Mouse (Mus musculus) liver, embryonic 14.5 days (tissue): ENCODE data around the gene Medag. TPM values are rescaled to one million over a fixed set of nuclear protein-coding genes. Genes with fewer than 3 reads are reported as not detected.

Experiments used
- ATAC-seq: fragments of 200-750 bp; cut with Nextera tagmentation; 2 replicates; pipeline ENCODE4 v1.8.0; 2017; ENCODE audit warnings: moderate number of reproducible peaks, mild to moderate bottlenecking, moderate library complexity; ENCODE audit not compliant: insufficient read depth
- DNase-seq, 3 experiments: peaks; one replicate each; pipeline ENCODE4 v3.0.0-alpha.2; 2012 to 2013; ENCODE audit warnings: low read depth in 3 of 3, low spot score in 3 of 3
- H3K27ac ChIP-seq: fragments of 300-500 bp; sonication (generic); 2 replicates; pipeline ENCODE4 v1.5.1; 2014; ENCODE audit warnings: moderate library complexity, mild to moderate bottlenecking, control low read depth, inconsistent platforms
- H3K27me3 ChIP-seq: fragments of 300-500 bp; sonication (generic); 2 replicates; pipeline ENCODE4 v1.6.1; 2014; ENCODE audit warnings: mild to moderate bottlenecking, low read length, moderate library complexity; ENCODE audit not compliant: control insufficient read depth, insufficient read depth
- H3K36me3 ChIP-seq: fragments of 300-500 bp; sonication (generic); replicated peaks from 2 replicates; pipeline ENCODE4 v1.6.1; 2014; ENCODE audit warnings: low read depth; ENCODE audit not compliant: control insufficient read depth, insufficient read depth
- H3K4me1 ChIP-seq, 2 experiments: fragments of 200-500 bp in 1 of 2; fragments of 300-500 bp in 1 of 2; sonication (generic) in 1 of 2; replicated peaks; 2 replicates each; pipeline ENCODE4 v1.6.1; 2012 to 2014; ENCODE audit warnings: antibody characterized with exemption in 1 of 2, inconsistent platforms in 1 of 2, low read length in 1 of 2; ENCODE audit not compliant: control insufficient read depth in 2 of 2, insufficient read depth in 2 of 2
- H3K4me2 ChIP-seq: fragments of 300-500 bp; sonication (generic); 2 replicates; pipeline ENCODE4 v1.6.1; 2014; ENCODE audit warnings: low read depth, mild to moderate bottlenecking, control low read depth, moderate library complexity
- H3K4me3 ChIP-seq, 2 experiments: fragments of 200-500 bp in 1 of 2; fragments of 300-500 bp in 1 of 2; sonication (generic) in 1 of 2; 2 replicates each; pipeline ENCODE4 v1.5.1; 2012 to 2014; ENCODE audit warnings: low read depth in 2 of 2, low read length in 2 of 2, mild to moderate bottlenecking in 2 of 2, control low read depth in 1 of 2, inconsistent platforms in 1 of 2, moderate library complexity in 1 of 2; ENCODE audit not compliant: insufficient read depth in 1 of 2
- H3K9ac ChIP-seq: fragments of 300-500 bp; sonication (generic); replicated peaks from 2 replicates; pipeline ENCODE4 v1.6.1; 2014; ENCODE audit warnings: mild to moderate bottlenecking, control low read depth, moderate library complexity
- H3K9me3 ChIP-seq: fragments of 300-500 bp; sonication (generic); 2 replicates; pipeline ENCODE4 v1.6.1; 2016; ENCODE audit warnings: low read length, mixed read lengths; ENCODE audit not compliant: control insufficient read depth
- CTCF ChIP-seq: IDR thresholded peaks from 2 replicates; pipeline ENCODE4 v1.5.1; 2016; ENCODE audit warnings: antibody characterized with exemption, low read depth, control low read depth
- EP300 ChIP-seq: IDR thresholded peaks from 2 replicates; pipeline ENCODE4 v1.6.1; 2016; ENCODE audit warnings: antibody characterized with exemption, low read depth
- WGBS: fragments of 180-500 bp; shearing (Covaris S2); extraction: QIAGEN DNeasy Blood & Tissue Kit; methylation state at CpG from one replicate; pipeline ENCODE4 v1.1.7; 2014; ENCODE audit not compliant: insufficient replicate concordance; 5-methylcytosine and 5-hydroxymethylcytosine counted together
- polyA plus RNA-seq, 2 experiments: library from polyadenylated mRNA; depleted of rRNA in 1 of 2; stranded (reverse) in 1 of 2; unstranded in 1 of 2; fragments of >200 nt; fragmentation: Nextera tagmentation in 1 of 2; extraction: Ambion mirVana in 1 of 2; gene quantifications; 2 replicates each; pipeline versions ENCODE4 v1.2.1 to v1.2.3; 2012 to 2014

The Medag gene
- polyA plus RNA-seq, 2 experiments, result 0.18 to 0.27 TPM

- Histone ChIP-seq H3K27ac (no peak overlapping the region), H3K9ac (no peak overlapping the region), H3K9me3 (no peaks in the 10 kb centered on the region), H3K27me3 (no peaks in the 10 kb centered on the region), H3K4me1 (no peaks in the 10 kb centered on the region), H3K36me3 (no peaks in the 10 kb centered on the region), H3K4me2 (no peak overlapping the region), H3K4me3 (no peak overlapping the region)
- ATAC-seq (no peak), DNase-seq (no peak)
- 68% methylated on average over 5 of the region's 5 CpGs for WGBS
- TF ChIP-seq CTCF (no peak), EP300 (no peak)
These were observed 6.8 kb upstream of the Medag start for GRCm38 (mm10) chr5:149404710-149405109.

DNA sequence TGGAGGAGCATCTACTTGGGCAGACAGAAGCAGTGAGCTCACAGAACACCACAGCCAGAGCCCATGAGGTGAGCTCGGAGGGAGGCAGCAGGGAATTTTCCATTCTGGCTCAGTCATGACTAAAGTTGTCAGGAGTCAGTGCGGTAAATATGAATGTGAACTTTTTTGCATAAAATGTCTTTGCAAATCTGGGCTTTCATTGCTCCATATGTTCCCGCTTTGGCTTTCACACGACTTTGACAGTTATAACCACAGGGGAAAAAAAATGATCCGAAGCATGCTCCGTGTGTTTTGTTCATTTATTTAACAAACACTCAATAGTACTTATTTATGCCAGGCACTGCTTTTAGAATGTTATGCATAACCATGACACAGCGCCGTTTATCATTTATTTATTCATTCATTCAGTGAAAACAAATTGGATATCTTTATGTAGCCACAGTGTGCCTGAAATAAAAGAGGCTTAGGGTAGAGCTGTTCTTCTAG, 4.7 kb upstream of the Medag start:
- ATAC-seq (no peak), DNase-seq (no peak)
- Histone ChIP-seq H3K27ac (no peak overlapping the region), H3K36me3 (no peaks in the 10 kb centered on the region), H3K4me3 (no peak overlapping the region), H3K9ac (no peak overlapping the region), H3K4me2 (no peak overlapping the region), H3K27me3 (peaks cover 5% of the 10 kb centered on the region), H3K4me1 (no peaks in the 10 kb centered on the region), H3K9me3 (no peaks in the 10 kb centered on the region)
- WGBS, result 73% methylated on average over 8 of the region's 8 CpGs
- TF ChIP-seq CTCF (no peak), EP300 (no peak)

- Histone ChIP-seq H3K4me1 (no peaks in the 10 kb centered on the region), H3K4me3 (no peak overlapping the region), H3K27me3 (peaks cover 5% of the 10 kb centered on the region), H3K36me3 (no peaks in the 10 kb centered on the region), H3K9ac (no peak overlapping the region), H3K9me3 (no peaks in the 10 kb centered on the region), H3K4me2 (no peak overlapping the region), H3K27ac (no peak overlapping the region)
- WGBS, result 48% methylated on average over 3 of the region's 3 CpGs
- DNase-seq (no peak), ATAC-seq (no peak)
- TF ChIP-seq EP300 (no peak), CTCF (no peak)
These were observed 2.0 kb upstream of the Medag start for GRCm38 (mm10) chr5:149409502-149409901.

- no peak for ATAC-seq
- Histone ChIP-seq H3K4me1 (peaks cover 0 to 3% of the 10 kb centered on the region in 2 experiments; a peak in 1 of 4 replicates), H3K4me3 (no peak overlapping the region), H3K4me2 (peak overlapping the region; percentile 11; the same call in 1 of the 2 replicates), H3K27ac (no peak overlapping the region), H3K9me3 (no peaks in the 10 kb centered on the region), H3K9ac (no peak overlapping the region), H3K27me3 (peaks cover 5% of the 10 kb centered on the region), H3K36me3 (no peaks in the 10 kb centered on the region)
- no peak for DNase-seq
- TF ChIP-seq EP300 (no peak), CTCF (no peak)
- WGBS, result 26% methylated on average over 11 of the region's 11 CpGs
These were observed 636 bp downstream of the Medag start for GRCm38 (mm10) chr5:149412194-149412575.

DNA sequence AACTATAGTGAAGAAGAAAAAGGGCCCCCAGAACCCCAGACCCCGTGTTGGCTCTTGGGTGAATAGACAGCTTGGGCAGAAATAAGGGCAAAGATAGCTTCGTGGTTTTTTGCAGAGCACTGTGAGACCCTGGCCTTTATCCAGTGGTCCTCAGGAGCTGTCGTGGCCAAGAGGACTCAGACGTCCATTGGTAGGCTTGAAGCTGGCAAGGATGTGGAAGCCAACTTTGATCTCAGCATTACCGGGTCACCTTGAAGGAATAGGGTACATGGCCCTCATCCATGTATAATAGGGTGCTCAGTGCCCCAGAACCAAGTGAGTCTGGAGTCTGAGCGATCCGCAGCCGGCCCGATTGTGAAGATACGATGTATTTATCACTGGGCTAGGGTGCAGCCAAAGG, 1.1 kb downstream of the Medag start:
- Histone ChIP-seq H3K27ac (no peak overlapping the region), H3K4me1 (peaks cover 0 to 3% of the 10 kb centered on the region in 2 experiments; a peak in 1 of 4 replicates), H3K36me3 (no peaks in the 10 kb centered on the region), H3K4me2 (no peak overlapping the region), H3K27me3 (peaks cover 5% of the 10 kb centered on the region), H3K9me3 (no peaks in the 10 kb centered on the region), H3K4me3 (no peak overlapping the region), H3K9ac (no peak overlapping the region)
- no peak for DNase-seq
- WGBS, result 64% methylated on average over 10 of the region's 10 CpGs
- TF ChIP-seq CTCF, result no peak
- no peak for TF ChIP-seq EP300
- ATAC-seq, result no peak
